Mouse (Mus musculus) MEL (cell line): Measurements from ENCODE around the gene Srp14.

Experiments
- CHD2 ChIP-seq: IDR thresholded peaks from 2 replicates; pipeline ENCODE4 v1.6.1; 2011; ENCODE audit warnings: low read length, improper control_type of control experiment
- CTCF ChIP-seq, 3 experiments: IDR thresholded peaks in 2 of 3; conservative IDR thresholded peaks in 1 of 3; 2 replicates each; pipeline ENCODE4 v1.5.1; 2011 to 2012; ENCODE audit warnings: low read length in 3 of 3, low read depth in 2 of 3, mild to moderate bottlenecking in 2 of 3, improper control_type of control experiment in 1 of 3, inconsistent platforms in 1 of 3, mixed read lengths in 1 of 3, moderate library complexity in 1 of 3; ENCODE audit not compliant: control insufficient read depth in 1 of 3, insufficient read depth in 1 of 3, poor library complexity in 1 of 3, severe bottlenecking in 1 of 3
- EP300 ChIP-seq, 2 experiments: IDR thresholded peaks; 2 replicates each; pipeline ENCODE4 v1.6.1; 2011; ENCODE audit warnings: improper control_type of control experiment in 2 of 2, low read length in 2 of 2, low read depth in 1 of 2, mild to moderate bottlenecking in 1 of 2
- POLR2A ChIP-seq, 2 experiments: IDR thresholded peaks; 2 replicates each; pipeline ENCODE4 v1.6.1; 2011 to 2012; ENCODE audit warnings: low read length in 2 of 2, mild to moderate bottlenecking in 2 of 2, control low read depth in 1 of 2, improper control_type of control experiment in 1 of 2, low read depth in 1 of 2, moderate library complexity in 1 of 2; ENCODE audit not compliant: control insufficient read depth in 1 of 2, insufficient read depth in 1 of 2, poor library complexity in 1 of 2
- POLR2AphosphoS2 ChIP-seq: IDR thresholded peaks from 2 replicates; pipeline ENCODE4 v1.6.1; 2011; ENCODE audit warnings: low read length, improper control_type of control experiment
- TCF12 ChIP-seq: IDR thresholded peaks from 2 replicates; pipeline ENCODE4 v1.6.1; 2014; ENCODE audit warnings: low read depth, mild to moderate bottlenecking, inconsistent platforms, low read length, improper control_type of control experiment, moderate library complexity
- ZNF384 ChIP-seq: IDR thresholded peaks from 2 replicates; pipeline ENCODE4 v1.6.1; 2012; ENCODE audit warnings: low read depth, mild to moderate bottlenecking, inconsistent platforms, low read length, improper control_type of control experiment

DNA sequence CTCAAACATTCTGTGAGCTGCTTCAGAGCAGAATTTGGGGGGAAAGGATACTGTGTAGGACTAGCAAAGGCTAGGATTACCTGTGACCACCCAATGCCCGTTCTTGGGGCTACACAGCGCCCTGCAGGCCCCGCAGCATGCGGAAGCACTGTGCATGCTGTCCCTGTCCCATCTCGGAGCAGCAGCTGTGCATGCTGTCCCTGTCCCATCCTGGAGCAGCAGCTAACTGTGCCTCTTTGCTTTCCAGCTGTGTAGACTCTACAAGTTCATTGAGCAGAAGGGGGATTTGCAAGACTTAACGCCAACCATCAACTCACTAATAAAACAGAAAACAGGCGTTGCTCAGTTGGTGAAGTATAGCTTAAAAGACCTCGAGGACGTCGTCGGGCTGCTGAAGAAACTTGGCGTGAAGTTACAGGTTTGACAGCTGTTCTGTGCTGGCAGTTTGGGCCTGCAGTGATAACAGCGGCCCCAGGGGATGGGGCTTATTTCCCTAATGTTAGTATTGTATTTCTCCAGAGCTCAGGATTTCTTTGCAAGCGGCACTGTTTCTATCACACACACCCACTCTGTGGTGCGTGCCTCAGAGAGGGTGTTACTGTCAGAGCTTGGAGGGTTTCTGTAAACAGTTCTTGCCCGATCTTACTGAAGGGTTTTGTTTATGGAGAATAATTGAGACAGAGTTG lies 17.9 kb downstream of the Srp14 start:
- TF ChIP-seq CTCF (IDR thresholded peaks at IDR 0.05 in 2 of 3, conservative IDR thresholded peaks at IDR 0.05 in 1 of 3; ENCODE audit: control insufficient read depth in 1 of 3, insufficient read depth in 1 of 3, low read depth in 2 of 3, low read length in 3 of 3, poor library complexity in 1 of 3, severe bottlenecking in 1 of 3) (no peak), POLR2AphosphoS2 (no peak), TCF12 (no peak), POLR2A (IDR thresholded peaks at IDR 0.05; ENCODE audit: control insufficient read depth in 1 of 2, insufficient read depth in 1 of 2, low read depth in 1 of 2, low read length in 2 of 2, poor library complexity in 1 of 2) (no peak), CHD2 (no peak), ZNF384 (no peak), EP300 (IDR thresholded peaks at IDR 0.05; ENCODE audit: low read depth in 1 of 2, low read length in 2 of 2) (no peak)
